Mouse (Mus musculus) lung, postnatal 0 days (tissue): Measurements from ENCODE around the gene Gm10563. TPM values are rescaled to one million over a fixed set of nuclear protein-coding genes. Genes with fewer than 3 reads are reported as not detected.
"Not testable (repeated sequence)": the region's sequence is repeated elsewhere in the genome, so short reads cannot be mapped to it uniquely, and the experiment has no call there.

Source experiments
- ATAC-seq: fragments of 200-750 bp; cut with Nextera tagmentation; 2 replicates; pipeline ENCODE4 v1.8.0; 2017; ENCODE audit warnings: moderate library complexity
- DNase-seq: peaks from one replicate; pipeline ENCODE4 v3.0.0-alpha.2; 2016; ENCODE audit warnings: low spot score
- H3K27ac ChIP-seq: fragments of 300-500 bp; sonication (generic); 2 replicates; pipeline ENCODE4 v1.5.1; 2014; ENCODE audit warnings: antibody characterized with exemption, mild to moderate bottlenecking, low read length, mixed read lengths
- H3K27me3 ChIP-seq: fragments of 300-500 bp; sonication (generic); replicated peaks from 2 replicates; pipeline ENCODE4 v1.6.1; 2014; ENCODE audit warnings: low read length, mixed read lengths; ENCODE audit not compliant: insufficient read depth
- H3K36me3 ChIP-seq: fragments of 300-500 bp; sonication (generic); 2 replicates; pipeline ENCODE4 v1.6.1; 2014; ENCODE audit warnings: low read length, mixed read lengths; ENCODE audit not compliant: insufficient read depth
- H3K4me1 ChIP-seq: fragments of 300-500 bp; sonication (generic); 2 replicates; pipeline ENCODE4 v1.6.1; 2014; ENCODE audit warnings: antibody characterized with exemption, low read depth, low read length, mixed read lengths; ENCODE audit not compliant: insufficient read depth
- H3K4me2 ChIP-seq: fragments of 300-500 bp; sonication (generic); replicated peaks from 2 replicates; pipeline ENCODE4 v1.6.1; 2014; ENCODE audit warnings: low read depth, mild to moderate bottlenecking, low read length, moderate library complexity, mixed read lengths
- H3K4me3 ChIP-seq: fragments of 300-500 bp; sonication (generic); 2 replicates; pipeline ENCODE4 v1.5.1; 2014; ENCODE audit warnings: low read depth, low read length
- H3K9ac ChIP-seq: fragments of 300-500 bp; sonication (generic); replicated peaks from 2 replicates; pipeline ENCODE4 v1.6.1; 2014; ENCODE audit warnings: low read depth, mild to moderate bottlenecking
- H3K9me3 ChIP-seq: fragments of 300-500 bp; sonication (generic); 2 replicates; pipeline ENCODE4 v1.6.1; 2016; ENCODE audit warnings: low read length, mixed read lengths
- CTCF ChIP-seq: IDR thresholded peaks from 2 replicates; pipeline ENCODE4 v1.5.1; 2016; ENCODE audit warnings: antibody characterized with exemption, mild to moderate bottlenecking
- EP300 ChIP-seq: IDR thresholded peaks from 2 replicates; pipeline ENCODE4 v1.6.1; 2016; ENCODE audit warnings: antibody characterized with exemption, mild to moderate bottlenecking, control low read depth
- WGBS: fragments of 180-500 bp; shearing (Covaris S2); extraction: QIAGEN DNeasy Blood & Tissue Kit; methylation state at CpG from one replicate; pipeline ENCODE4 v1.1.7; 2014; 5-methylcytosine and 5-hydroxymethylcytosine counted together
- polyA plus RNA-seq: library from polyadenylated mRNA; unstranded; fragments of >200 nt; fragmentation: Nextera tagmentation; extraction: Ambion mirVana; gene quantifications from 2 replicates; pipeline ENCODE4 v1.2.1, GENCODE M21; 2015

Gene Gm10563
- not detected in 2 replicates for polyA plus RNA-seq

DNA sequence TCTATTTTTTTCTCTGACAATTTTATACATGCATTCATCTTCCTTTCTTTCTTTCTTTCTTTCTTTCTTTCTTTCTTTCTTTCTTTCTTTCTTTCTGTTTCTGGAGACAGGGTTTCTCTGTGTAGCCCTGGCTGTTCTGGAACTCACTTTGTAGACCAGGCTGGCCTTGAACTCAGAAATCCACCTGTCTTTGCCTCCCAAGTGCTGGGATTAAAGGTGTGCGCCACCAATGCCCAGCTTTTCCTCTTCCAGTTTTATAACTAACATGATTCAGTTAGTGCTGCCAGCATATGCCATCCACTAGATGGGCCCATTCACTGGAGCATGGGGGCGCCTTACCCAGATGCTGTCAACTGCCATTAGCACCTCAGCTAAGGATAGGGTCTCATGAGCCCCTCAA, at the start of gene Gm10563:
Gene Gm10563, minus strand, starts transcription at position 101 of the 400 bp plus-strand sequence.
- H3K27me3 ChIP-seq, H3K4me3 ChIP-seq, H3K4me1 ChIP-seq, H3K4me2 ChIP-seq, H3K9ac ChIP-seq, H3K27ac ChIP-seq, DNase-seq, H3K9me3 ChIP-seq, ATAC-seq: not testable (repeated sequence)
- peaks cover 61% of the 10 kb centered on the region; the same call in 1 of the 2 replicates for H3K36me3 ChIP-seq
- WGBS, result 98% methylated on average over 2 of the region's 2 CpGs

DNA sequence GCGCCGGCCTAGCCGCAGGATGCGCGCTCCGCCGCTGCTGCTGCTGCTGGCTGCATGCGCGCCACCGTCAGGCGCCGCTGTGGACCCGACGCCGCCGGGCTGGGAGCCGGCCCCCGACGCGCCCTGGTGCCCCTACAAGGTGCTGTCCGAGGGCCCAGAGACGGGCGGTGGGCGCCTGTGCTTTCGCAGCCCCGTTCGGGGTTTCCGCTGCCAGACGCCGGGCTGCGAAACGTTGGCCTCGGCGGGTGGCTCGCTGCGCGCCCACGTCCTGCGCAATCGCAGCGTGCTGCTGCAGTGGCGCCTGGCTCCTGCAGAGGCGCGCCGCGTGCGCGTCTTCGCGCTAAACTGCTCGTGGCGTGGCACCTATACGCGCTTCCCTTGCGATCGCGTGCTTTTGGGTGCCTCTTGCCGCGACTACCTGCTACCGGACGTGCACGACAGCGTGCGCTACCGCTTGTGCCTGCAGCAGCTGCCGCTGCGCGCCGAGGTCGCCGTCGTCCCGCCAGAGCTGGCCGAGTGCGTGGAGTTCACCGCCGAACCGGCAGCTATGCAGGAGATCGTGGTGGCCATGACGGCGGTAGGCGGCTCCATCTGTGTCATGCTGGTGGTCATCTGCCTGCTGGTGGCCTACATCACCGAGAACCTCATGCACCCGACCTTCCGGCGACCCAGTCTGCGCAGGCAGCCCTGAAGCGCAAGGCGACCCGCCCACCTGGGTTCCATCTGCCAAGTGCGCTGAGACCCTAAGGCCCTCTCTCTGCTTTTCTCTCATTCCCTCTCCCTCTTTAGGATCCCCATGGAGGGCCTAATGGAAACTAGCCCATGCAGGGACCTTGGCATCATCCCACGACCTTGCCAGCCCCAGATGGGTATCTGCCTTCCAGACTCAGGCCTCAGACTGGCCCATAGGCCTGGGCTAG, 49.5 kb upstream of the Gm10563 start:
- Histone ChIP-seq H3K27ac (no peak overlapping the region), H3K9ac (peak overlapping the region; percentile 32), H3K27me3 (no peaks in the 10 kb centered on the region; the same call in none of the 2 replicates), H3K4me2 (peak overlapping the region; percentile 96), H3K9me3 (no peaks in the 10 kb centered on the region), H3K4me3 (peak overlapping the region; percentile 62), H3K36me3 (no peaks in the 10 kb centered on the region), H3K4me1 (peaks cover 4% of the 10 kb centered on the region; the same call in 1 of the 2 replicates)
- DNase-seq (peak; percentile 64), ATAC-seq (peak; percentile 80)
- 3% methylated on average over 87 of the region's 92 CpGs for WGBS
- TF ChIP-seq EP300 (no peak), CTCF (peak; percentile 68)

DNA sequence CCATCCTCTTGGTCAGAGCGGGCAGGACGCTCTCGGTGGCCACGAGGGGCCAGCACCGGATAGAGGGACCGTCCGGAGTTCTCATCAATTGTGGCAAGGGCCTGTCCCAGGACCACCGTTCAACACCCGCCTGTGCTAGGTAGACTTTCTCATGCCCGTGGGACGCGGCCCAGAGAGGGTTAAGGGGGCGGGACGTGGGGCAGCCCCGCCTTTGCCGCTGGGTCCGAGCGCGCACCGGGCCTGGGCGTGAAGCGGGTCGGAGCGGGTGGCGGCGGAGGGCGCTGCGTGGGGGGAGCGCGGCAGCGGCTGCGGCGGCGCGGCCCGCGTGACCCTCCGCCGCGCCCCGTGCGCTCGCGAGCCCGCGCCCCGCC, 48.9 kb upstream of the Gm10563 start, which contains the start of gene Fndc10:
Gene Fndc10, plus strand, starts transcription at position 232 of the 371 bp plus-strand sequence.
- peak within 1 kb of the TSS; percentile 32 for H3K9ac ChIP-seq
- ATAC-seq, result peak; percentile 78

GRCm38 (mm10) chr4:155692421-155692820, 47.2 kb upstream of the Gm10563 start:
- Histone ChIP-seq H3K4me1 (peaks cover 4% of the 10 kb centered on the region; the same call in 1 of the 2 replicates), H3K4me2 (no peak overlapping the region), H3K36me3 (no peaks in the 10 kb centered on the region), H3K9me3 (no peaks in the 10 kb centered on the region), H3K9ac (no peak overlapping the region), H3K4me3 (no peak overlapping the region), H3K27ac (no peak overlapping the region), H3K27me3 (no peaks in the 10 kb centered on the region; the same call in none of the 2 replicates)
- 95% methylated on average over 3 of the region's 3 CpGs for WGBS
- no peak for ATAC-seq
- no peak for DNase-seq
- TF ChIP-seq EP300 (no peak), CTCF (no peak)

More for the DNA sequence above, 48.9 kb upstream of the Gm10563 start, which contains the start of gene Fndc10:
- Histone ChIP-seq H3K4me1 (peaks cover 4% of the 10 kb centered on the region; the same call in 1 of the 2 replicates), H3K4me3 (peak within 1 kb of the TSS; percentile 62), H3K36me3 (no peaks in the 10 kb centered on the region), H3K4me2 (peak within 1 kb of the TSS; percentile 96), H3K9me3 (no peaks in the 10 kb centered on the region), H3K27me3 (no peaks in the 10 kb centered on the region; the same call in none of the 2 replicates), H3K27ac (no peak within 1 kb of the TSS)
- WGBS, result under 1% methylated on average over 22 of the region's 47 CpGs
- DNase-seq, result peak; percentile 25
- TF ChIP-seq EP300 (no peak), CTCF (no peak; the same call in 1 of the 2 replicates)

DNA sequence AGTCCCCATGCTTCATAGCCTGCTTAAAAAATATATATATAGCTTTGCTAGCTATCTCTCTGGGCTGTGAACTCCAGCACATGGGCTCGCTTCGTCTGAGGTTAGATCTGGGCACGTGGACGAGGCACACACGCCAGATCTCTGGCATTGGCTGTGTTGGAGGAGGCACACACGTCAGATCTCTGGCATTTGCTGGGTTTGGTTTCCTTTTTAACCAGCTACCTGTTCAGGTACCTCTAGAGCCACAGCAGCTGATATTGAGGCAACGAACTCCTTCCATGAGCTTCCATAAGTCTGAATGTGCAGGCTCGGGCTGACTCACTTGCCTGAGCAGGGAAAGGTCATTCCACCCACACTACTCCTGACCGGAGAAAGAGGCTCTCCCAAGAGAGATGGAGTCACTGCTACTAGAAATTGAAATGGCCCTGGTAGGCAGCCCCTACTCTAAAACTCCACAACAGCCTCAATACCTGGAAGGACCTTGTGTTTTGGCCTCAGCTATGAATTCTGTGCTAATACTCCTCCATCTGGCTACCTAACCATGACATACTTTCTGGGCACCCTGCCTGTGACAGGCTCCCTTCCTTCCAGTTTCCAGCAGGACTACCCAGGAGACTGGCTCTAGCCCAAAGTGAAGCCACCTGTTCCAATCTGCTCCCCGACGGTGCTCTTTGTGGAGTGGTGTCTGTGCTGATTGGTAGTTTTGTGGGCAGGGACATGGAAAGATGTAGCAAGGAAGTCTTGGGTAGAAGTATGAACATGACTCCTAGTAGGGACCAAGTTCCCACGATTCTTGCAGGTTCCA, 45.6 kb upstream of the Gm10563 start:
- TF ChIP-seq CTCF (no peak), EP300 (no peak)
- no peaks in the 10 kb centered on the region for H3K9me3 ChIP-seq
- DNase-seq, result no peak

DNA sequence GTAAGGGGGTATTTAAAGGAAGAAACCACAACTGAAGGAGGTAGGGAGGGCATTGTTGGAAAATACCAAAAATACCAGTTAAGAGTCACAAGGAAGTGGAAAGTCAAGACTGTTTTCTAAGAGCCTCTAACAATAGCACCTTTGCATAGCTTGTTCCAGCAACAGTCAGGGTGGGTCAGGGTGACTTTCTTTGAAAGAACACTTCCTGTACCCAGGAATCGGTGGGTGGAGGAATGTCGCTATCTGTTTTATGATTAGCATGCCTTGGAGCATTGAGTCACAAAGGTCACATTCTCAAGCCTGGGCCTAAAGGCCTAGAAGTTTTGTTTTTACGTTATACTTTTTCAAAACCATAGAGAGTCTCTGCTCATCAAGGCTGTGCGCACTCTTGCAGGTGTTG, 42.6 kb upstream of the Gm10563 start:
- H3K4me2 ChIP-seq, H3K27me3 ChIP-seq, H3K9me3 ChIP-seq, H3K27ac ChIP-seq, H3K4me1 ChIP-seq, H3K9ac ChIP-seq, DNase-seq, H3K36me3 ChIP-seq, ATAC-seq, H3K4me3 ChIP-seq: not testable (repeated sequence)
- 76% methylated on average over 4 of the region's 4 CpGs for WGBS

More for the DNA sequence above, 45.6 kb upstream of the Gm10563 start:
- no peaks in the 10 kb centered on the region; the same call in none of the 2 replicates for H3K27me3 ChIP-seq
- no peak overlapping the region for H3K27ac ChIP-seq
- no peak overlapping the region for H3K4me2 ChIP-seq
- no peak for ATAC-seq
- WGBS, result 77% methylated on average over 12 of the region's 12 CpGs
- no peak overlapping the region for H3K9ac ChIP-seq
- no peak overlapping the region for H3K4me3 ChIP-seq
- H3K4me1 ChIP-seq, result peaks cover 4% of the 10 kb centered on the region; the same call in 1 of the 2 replicates
- no peaks in the 10 kb centered on the region for H3K36me3 ChIP-seq

GRCm38 (mm10) chr4:155683670-155684277, 38.6 kb upstream of the Gm10563 start:
- not testable (repeated sequence) for DNase-seq, H3K27me3 ChIP-seq, H3K4me3 ChIP-seq, H3K36me3 ChIP-seq, H3K4me1 ChIP-seq, H3K27ac ChIP-seq, H3K4me2 ChIP-seq, H3K9me3 ChIP-seq, H3K9ac ChIP-seq, ATAC-seq
- WGBS, result 89% methylated on average over 15 of the region's 19 CpGs
